Mouse (Mus musculus): ENCODE measurements around the gene Kctd2. TPM values are rescaled to one million over a fixed set of nuclear protein-coding genes. Genes with fewer than 3 reads are reported as not detected.

Kctd2 gene
- polyA plus RNA-seq, 1 experiment: 31.3 TPM

DNA sequence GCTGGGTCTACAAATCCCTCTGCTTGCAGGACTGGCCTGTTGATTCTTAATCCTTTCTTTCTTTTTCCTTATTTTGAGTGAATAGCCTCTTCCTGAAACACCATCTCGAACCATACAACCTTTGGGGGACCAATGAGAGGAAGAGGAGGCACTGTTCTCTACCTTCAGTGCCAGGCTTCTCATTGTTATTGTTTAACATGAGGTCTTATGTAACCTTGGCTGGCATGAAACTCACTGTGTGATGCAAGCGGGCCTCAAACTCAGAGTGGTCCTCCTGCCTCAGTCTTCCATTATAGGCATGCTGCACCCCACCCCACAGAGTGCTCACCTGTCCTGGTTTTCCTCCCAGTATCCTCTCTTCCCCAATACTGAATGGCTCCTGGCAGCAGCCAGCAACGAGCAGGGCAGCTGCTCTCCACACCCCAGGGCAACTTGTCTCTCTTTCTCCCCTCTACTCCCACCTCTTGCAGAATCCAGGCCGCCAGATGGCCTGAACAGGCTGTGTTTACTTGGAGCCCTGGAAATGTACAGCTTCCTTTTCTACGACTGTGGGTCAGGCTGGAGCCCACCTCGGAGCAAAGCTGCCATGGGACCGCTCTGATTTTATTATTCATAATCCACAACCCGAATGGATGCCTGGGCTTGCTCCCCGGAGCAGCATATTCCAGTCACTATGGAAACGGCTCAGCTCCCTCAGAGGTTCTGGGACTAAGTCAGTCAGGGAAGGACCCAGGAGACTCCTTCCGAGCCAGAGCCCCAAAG lies 19.1 kb upstream of the Kctd2 start:
- no peak for DNase-seq (ENCODE audit: low read depth)

GRCm38 (mm10) chr11:115403338-115404124 lies 16.4 kb upstream of the Kctd2 start, which contains the start of gene Mrpl58:
Mrpl58 (plus strand) TSS chr11:115403752.
- no peak for DNase-seq (ENCODE audit: low read depth)

DNA sequence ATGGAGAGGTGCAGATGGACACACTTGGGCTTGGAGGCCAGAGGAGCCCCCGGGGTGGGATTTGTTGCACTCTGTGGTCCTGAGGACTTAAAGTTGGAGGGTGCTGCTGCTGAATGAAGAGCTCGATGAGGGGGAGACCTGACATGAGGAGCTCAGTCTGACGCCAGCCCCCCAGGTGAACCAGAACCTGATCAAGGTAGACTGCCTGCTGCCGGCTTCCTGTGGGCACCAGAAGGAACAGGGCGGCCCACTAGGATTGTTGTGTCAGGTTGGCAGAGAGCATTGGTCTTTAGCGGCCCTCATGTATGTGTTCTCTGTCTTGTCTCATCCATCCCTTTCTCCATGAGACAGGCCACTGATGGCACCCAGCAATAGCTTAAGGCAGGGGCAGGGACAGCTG lies 14.2 kb upstream of the Kctd2 start:
- DNase-seq (ENCODE audit: low read depth): no peak

DNA sequence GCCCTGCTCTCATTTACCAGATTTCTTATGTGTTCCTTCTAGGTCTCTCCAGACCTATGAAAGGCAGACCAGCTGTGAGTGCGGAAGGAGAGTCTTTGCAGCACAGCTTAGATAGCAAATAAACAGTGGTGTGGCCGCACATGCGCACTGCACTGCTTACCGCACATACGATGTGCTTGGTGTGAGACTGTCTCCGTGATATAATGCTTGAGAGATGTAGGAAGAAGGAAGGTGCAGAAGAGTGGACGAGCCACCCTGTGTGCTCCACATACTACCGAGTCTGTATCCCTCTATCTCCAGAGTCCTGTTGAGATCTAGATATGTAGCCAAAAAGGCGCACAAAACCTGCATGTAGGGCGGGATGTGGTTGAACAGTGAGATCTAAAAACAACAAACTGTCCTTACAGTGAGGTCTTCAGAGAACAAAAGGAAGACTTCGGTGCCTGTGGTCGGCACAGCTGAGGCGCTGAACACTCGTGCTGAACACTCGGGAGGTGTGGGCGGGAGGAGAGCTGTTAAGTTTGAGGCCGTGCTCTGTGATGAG lies 13.0 kb upstream of the Kctd2 start:
- DNase-seq (ENCODE audit: low read depth): no peak

DNA sequence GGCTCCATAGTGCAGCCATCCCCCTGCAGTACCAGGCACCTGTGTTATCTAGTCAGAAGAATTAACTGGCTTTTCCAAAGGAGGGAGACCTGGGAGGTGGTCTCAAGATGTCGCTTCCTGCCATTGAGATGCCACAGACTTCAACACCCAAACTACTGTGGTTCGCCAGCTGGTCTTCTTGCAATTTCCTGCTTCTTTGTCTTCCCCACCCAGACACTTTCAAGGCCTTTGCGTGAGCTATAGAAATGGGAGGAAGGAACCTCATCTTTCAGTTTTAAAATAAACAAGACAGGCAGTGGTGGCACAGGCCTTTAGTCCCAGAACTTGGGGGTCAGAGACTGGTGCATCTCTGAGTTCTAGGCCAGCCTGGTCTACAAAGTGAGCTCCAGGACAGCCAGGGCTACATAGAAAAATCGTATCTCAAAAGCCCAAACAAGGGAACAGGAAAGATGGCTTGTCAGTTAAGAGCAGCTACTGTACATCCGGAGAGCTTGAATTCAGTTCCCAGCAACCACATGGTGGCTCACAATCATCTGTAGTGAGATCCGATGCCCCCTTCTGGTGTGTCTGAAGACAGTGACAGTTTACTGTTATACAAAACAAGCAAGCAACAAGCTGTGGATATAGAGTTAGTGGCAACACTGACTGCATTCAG lies 11.5 kb upstream of the Kctd2 start:
- DNase-seq (ENCODE audit: low read depth): no peak

- DNase-seq (ENCODE audit: low read depth): no peak
These were observed 10.4 kb upstream of the Kctd2 start for GRCm38 (mm10) chr11:115409556-115409955.

- no peak for DNase-seq (ENCODE audit: low read depth)
These were observed 635 bp downstream of the Kctd2 start for GRCm38 (mm10) chr11:115420336-115421190.

DNA sequence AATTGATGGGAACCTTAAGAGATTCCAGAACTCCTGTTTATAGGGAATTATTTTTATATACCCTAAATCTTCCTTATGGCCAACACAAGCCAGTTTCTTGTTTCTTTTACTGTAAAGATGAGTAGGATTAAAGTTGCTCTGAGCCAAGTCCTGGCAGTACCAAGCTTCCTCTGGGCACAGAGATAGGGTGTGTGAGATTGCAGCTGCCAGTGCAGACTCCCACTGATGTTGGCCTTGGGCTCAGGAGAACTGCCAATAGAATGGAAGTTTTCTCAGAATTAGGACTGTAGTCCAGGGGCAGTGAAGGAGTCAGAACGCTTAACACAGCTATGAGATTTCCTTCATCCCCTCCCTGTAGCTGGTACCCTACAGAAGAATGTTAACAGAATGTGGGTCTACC lies 1.4 kb downstream of the Kctd2 start:
- no peak for DNase-seq (ENCODE audit: low read depth)

DNA sequence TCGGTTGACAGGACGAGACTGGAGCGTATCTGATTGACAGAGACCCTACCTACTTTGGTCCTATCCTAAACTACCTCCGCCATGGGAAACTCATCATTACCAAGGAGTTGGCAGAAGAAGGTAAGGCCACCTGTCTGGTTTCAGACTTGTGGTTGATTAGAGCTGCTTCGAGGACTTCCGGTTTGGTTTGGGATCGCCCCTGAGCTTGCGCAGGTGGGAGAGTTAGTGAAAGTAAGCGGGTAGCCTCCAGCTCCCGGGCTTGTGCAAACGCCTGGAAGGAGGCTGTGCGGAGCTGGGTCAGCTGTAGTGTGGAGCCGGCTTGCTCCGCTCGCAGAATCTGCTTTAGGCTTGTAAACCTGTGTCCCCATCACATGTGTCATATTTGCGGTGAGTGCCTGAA lies 2.0 kb downstream of the Kctd2 start:
- no peak for DNase-seq (ENCODE audit: low read depth)

DNA sequence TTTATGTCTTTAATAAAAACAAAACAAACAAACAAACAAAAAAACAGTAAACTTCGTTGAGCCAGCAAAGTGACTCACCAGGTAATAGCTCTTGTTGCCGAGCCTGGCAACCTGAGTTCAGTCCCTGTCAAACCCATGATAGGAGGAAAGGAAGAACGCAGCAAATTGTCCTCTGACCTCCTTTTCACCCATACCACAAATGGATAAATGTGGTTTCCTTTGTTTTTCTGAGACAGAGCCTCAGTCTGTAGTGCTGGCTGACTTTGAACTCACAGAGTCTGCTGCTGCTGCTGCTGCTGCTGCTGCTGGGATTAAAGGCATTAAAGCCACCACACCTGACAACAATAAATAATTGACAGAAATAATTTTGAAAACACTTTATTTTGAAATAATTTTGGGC lies 3.2 kb downstream of the Kctd2 start:
- DNase-seq (ENCODE audit: low read depth): no peak

DNA sequence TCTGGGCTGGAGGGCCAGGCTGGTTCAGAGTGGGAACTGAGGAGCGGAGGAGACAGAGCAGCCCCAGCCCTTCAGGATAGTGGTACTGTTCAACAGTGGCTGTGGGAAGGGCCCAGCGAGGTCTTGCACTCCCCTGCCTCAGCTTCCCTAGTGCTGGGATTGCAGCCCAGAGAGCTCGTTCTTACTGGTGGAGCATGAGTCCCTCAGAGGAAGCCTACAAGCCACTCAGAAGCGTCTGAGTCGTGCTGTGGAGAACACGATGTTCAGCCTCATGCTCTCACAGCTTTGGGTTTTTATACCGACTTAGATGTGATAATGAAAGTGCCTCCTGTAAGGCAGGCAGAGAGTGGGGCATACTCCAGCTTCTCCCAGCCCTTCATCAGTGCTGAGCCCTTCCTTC lies 4.7 kb downstream of the Kctd2 start:
- DNase-seq (ENCODE audit: low read depth): no peak

DNA sequence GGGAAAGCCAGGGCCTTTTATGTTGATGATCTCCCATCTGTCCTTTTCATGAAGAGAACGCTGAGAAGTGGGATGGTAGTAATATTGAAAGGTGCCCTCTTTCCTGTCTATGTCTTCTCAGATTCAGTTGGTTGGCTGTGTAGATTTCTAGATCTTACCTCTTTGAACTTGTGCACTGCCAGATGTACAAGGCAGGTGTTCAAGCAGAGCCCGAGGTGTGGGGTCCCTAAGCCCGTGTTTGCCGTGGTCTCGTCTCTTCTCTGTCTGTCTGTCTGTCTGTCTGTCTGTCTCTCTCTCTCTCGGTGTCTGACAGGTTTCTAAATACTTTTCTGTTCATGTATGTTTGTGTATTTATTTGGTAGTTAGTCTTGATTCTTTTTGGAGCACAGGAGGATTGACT lies 5.7 kb downstream of the Kctd2 start:
- no peak for DNase-seq (ENCODE audit: low read depth)

DNA sequence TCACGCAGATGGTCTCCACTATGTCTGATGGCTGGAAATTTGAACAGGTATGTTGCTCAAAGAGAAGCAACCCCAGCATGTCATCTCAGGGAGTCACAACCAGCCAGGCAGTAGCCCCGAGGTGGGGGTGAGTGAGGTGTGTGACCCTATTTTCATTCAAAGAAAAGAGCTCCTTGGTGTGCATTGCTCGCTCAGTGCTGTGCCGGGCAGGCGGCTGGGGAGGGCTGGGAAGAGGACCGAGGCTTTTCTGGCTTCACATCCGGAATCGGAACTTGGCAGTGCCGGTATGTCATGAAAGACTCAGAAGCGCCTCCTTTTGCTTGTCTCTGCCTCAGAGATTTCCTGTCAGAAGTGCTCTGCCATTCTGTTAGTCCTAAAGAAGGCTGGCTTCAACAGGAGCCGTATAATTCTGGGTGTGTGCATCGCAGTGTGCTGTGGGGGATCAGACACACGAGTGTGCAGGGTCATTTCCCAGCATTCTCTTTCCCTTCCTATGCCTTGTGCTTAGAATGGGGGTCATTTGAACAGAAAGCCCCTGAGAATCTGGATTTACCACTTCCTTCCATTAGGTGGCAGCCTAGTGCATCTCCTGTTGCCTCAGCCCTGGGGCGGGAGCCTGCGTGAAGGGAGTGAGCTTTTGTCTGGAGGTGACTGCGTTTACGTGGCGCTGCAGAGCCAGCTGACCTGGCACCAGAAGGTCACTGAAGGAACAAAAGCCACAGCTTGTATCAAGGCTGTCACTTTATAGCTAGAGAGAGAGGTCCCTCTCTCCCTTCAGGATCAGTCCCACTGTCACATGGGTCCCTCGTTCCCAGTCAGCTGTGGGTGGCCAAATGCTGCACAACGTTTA lies 7.8 kb downstream of the Kctd2 start:
- DNase-seq (ENCODE audit: low read depth): no peak

GRCm38 (mm10) chr11:115429307-115429706 lies 9.4 kb downstream of the Kctd2 start:
- no peak for DNase-seq (ENCODE audit: low read depth)

DNA sequence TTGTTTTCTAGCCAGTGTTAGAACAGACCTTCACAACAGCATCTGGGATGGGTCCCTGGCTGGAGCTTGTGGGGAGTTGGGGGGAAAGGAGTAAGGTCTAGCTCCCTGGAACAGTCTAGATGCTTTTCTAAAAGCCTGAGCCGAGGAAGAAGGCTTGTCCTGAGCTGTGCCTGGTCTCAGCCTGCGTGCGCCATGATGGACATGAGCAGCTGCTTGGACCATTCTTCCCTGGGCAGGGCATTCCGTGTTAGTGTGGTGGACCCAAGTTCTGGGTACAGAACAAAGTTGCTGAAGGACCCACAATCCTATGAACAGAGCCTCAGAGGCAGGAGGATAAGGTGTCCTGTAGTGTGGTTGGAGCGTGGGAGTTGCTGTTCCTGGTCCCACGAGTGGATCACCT lies 10.6 kb downstream of the Kctd2 start:
- no peak for DNase-seq (ENCODE audit: low read depth)

DNA sequence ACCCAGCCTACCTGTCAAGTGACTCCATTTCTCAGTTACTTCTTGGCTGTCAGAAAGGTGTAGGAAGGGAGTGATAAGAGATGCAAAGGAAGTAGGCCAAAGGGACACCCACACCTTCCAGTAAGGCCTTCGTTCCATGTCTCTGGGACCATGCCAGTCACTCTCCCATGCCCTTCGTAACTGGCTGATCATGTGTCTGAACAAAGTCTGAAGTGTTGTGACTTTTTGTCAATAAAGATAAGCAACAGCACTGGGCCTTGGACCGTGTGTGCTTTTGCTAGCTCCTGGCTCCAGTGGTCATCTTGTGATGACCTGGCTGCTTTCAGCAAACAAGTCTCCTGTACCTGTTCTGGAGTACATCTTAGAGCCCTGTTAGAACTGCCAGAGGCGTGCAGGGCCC lies 12.9 kb downstream of the Kctd2 start:
- DNase-seq (ENCODE audit: low read depth): no peak

GRCm38 (mm10) chr11:115433342-115433741 lies 13.4 kb downstream of the Kctd2 start:
- DNase-seq (ENCODE audit: low read depth): no peak

- DNase-seq (ENCODE audit: low read depth): no peak
These were observed 15.8 kb downstream of the Kctd2 start for GRCm38 (mm10) chr11:115435596-115436337.

DNA sequence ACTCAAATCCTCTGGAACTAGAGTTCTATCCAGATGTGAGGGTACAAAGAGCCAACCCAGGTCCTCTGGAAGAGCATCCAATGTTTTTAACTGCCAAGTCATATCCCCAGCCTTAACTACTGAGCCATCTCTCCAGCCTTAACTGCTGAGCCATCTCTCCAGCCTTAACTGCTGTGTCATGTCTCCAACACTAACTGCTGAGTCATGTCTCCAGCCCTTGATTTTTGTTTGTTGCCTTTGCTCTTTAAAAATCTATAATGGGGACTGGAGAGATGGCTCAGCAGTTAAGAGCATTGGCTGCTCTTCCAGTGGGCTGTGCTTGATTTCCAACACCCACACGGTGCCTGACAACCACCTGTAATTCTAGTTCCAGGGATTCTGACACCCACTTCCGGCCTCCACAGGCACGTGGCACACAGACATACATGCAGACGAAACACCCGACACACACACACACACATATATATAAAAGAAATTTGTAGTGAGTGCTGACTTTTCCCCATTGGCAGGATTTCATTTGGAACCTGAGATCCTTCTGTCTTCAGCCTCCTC lies 17.7 kb downstream of the Kctd2 start:
- no peak for DNase-seq (ENCODE audit: low read depth)
